Mouse (Mus musculus) intestine, postnatal 0 days (tissue): Measurements from ENCODE around the gene 4931428F04Rik. TPM values are rescaled to one million over a fixed set of nuclear protein-coding genes. Genes with fewer than 3 reads are reported as not detected.

Experiments
- ATAC-seq: fragments of 200-750 bp; cut with Nextera tagmentation; 2 replicates; pipeline ENCODE4 v1.8.0; 2017; ENCODE audit warnings: mild to moderate bottlenecking, moderate TSS enrichment, moderate library complexity
- H3K27ac ChIP-seq: fragments of 300-500 bp; sonication (generic); 2 replicates; pipeline ENCODE4 v1.5.1; 2014; ENCODE audit warnings: mild to moderate bottlenecking, low read depth, low read length, moderate library complexity
- H3K27me3 ChIP-seq: fragments of 300-500 bp; sonication (generic); replicated peaks from 2 replicates; pipeline ENCODE4 v1.6.1; 2014; ENCODE audit warnings: low read length, mixed read lengths; ENCODE audit not compliant: control insufficient read depth, insufficient read depth
- H3K36me3 ChIP-seq: fragments of 300-500 bp; sonication (generic); 2 replicates; pipeline ENCODE4 v1.6.1; 2014; ENCODE audit warnings: mild to moderate bottlenecking, moderate library complexity; ENCODE audit not compliant: control insufficient read depth, insufficient read depth
- H3K4me1 ChIP-seq: fragments of 300-500 bp; sonication (generic); replicated peaks from 2 replicates; pipeline ENCODE4 v1.6.1; 2014; ENCODE audit warnings: antibody characterized with exemption, low read length, mixed read lengths; ENCODE audit not compliant: control insufficient read depth, insufficient read depth
- H3K4me2 ChIP-seq: fragments of 300-500 bp; sonication (generic); replicated peaks from 2 replicates; pipeline ENCODE4 v1.6.1; 2014; ENCODE audit warnings: low read depth, mild to moderate bottlenecking, moderate library complexity
- H3K4me3 ChIP-seq: fragments of 300-500 bp; sonication (generic); 2 replicates; pipeline ENCODE4 v1.5.1; 2014; ENCODE audit warnings: low read depth, low read length
- H3K9ac ChIP-seq: fragments of 300-500 bp; sonication (generic); 2 replicates; pipeline ENCODE4 v1.6.1; 2014; ENCODE audit warnings: mild to moderate bottlenecking, low read depth, low read length
- H3K9me3 ChIP-seq: fragments of 300-500 bp; sonication (generic); 2 replicates; pipeline ENCODE4 v1.6.1; 2016; ENCODE audit warnings: mixed run types; ENCODE audit not compliant: control insufficient read depth
- CTCF ChIP-seq: sonication (generic); IDR thresholded peaks from 2 replicates; pipeline ENCODE4 v1.5.1; 2016; ENCODE audit warnings: low read depth, mild to moderate bottlenecking, control low read depth, antibody characterized with exemption, moderate library complexity
- WGBS: fragments of 180-500 bp; shearing (Covaris S2); extraction: QIAGEN DNeasy Blood & Tissue Kit; methylation state at CpG from one replicate; pipeline ENCODE4 v1.1.7; 2014; 5-methylcytosine and 5-hydroxymethylcytosine counted together
- polyA plus RNA-seq: library from polyadenylated mRNA; unstranded; fragments of >200 nt; fragmentation: Nextera tagmentation; extraction: Ambion mirVana; gene quantifications from 2 replicates; pipeline ENCODE4 v1.2.1, GENCODE M21; 2015

4931428F04Rik gene
- polyA plus RNA-seq, 1 experiment from 2014 or later: 1.5 TPM

DNA sequence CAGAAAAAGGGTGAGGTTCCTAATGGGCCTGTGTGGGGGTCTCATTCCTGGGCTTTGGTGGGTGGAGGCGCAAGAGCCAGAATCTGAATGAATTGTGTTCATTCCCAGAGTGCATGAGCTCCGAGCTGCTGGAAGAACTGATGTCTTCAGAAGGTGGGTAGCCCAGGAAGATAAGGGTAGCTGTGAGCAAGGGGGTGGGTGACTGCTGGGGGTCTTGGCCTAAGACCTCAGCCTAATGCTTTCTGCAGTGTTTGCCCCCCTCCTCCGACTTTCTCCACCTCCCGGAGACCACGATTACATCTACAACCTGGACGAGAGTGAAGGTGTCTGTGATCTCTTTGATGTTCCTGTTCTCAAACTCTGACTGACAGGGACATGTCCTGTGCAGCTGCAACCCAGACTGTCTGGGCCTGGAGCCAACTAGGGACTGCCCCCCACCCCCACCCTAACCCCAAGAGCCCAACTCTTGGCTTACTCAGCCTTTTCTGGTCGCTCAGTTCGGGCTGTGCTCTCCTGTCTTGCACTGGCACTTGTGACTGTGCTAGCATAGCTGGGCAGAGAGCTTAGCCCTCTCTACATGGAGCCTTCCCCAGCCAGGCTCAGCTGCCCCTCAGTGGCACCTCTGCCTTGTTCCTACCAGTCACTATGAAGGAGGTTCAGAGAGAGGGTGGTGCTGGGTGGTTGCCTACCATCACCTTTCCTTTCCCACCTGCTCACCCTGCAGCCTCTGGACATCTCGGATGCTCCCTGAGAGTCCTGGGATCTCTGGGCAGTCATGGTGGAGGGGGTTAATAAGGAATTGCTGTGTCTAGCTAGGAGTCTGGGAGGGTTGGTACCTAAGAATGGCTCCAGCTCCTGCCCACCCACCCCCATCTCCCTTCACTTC is 14.9 kb upstream of the 4931428F04Rik start:
- TF ChIP-seq CTCF: no peak
- H3K4me2 ChIP-seq: no peak overlapping the region; the same call in 1 of the 2 replicates
- ATAC-seq: no peak
- H3K27me3 ChIP-seq: no peaks in the 10 kb centered on the region
- H3K4me1 ChIP-seq: peaks cover 4% of the 10 kb centered on the region; the same call in 1 of the 2 replicates
- H3K9ac ChIP-seq: 0 out of 2 replicates have a peak overlapping the region, but pooled peaks have one; percentile 65
- peaks cover 62% of the 10 kb centered on the region for H3K36me3 ChIP-seq
- no peak overlapping the region for H3K4me3 ChIP-seq
- WGBS: 53% methylated on average over 9 of the region's 9 CpGs
- peak overlapping the region; percentile 68 for H3K27ac ChIP-seq
- H3K9me3 ChIP-seq: no peaks in the 10 kb centered on the region

DNA sequence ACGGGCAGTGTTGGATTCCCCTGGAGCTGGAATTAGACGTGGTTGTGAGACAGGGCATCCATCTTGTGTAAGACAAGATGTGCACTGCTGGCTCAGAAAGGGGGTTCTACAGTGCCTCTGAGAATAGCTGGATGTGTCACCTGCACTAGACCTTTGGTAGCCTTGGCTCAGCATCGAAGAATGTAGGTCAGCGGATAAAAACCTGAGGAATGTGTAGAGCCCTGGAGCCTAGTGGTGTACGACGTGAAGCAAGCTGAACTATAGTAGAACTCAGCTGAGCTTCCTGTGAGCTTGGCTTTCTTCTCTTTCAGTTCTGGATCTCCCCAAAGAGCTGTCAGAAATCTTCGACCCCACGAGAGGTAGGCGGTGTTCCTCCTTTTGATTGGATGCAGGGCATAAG is 14.2 kb upstream of the 4931428F04Rik start:
- Histone ChIP-seq H3K27ac (peak overlapping the region; percentile 41; the same call in 1 of the 2 replicates), H3K4me3 (no peak overlapping the region), H3K27me3 (no peaks in the 10 kb centered on the region), H3K9ac (no peak overlapping the region), H3K4me1 (peaks cover 4% of the 10 kb centered on the region; the same call in 1 of the 2 replicates), H3K4me2 (no peak overlapping the region), H3K36me3 (peaks cover 56% of the 10 kb centered on the region), H3K9me3 (no peaks in the 10 kb centered on the region)
- no peak for ATAC-seq
- TF ChIP-seq CTCF: no peak
- WGBS: 73% methylated on average over 9 of the region's 9 CpGs

DNA sequence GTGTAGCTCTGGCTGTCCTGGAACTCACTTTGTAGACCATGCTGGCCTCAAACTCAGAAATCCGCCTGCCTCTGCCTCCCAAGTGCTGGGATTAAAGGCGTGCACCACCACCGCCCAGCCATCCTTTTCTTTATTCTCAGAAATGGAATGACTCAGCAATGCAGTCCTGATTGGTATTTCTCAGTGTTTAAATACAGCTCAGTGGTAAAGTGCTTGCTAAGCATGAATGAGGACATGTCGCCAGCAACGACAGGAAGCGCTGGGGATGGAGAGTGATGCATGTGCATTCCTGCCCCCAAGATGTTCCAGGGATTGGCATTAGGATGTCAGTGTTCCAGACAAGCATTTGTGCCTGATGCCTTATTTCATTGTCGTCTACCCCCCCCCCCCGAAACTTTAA is 13.7 kb upstream of the 4931428F04Rik start:
- 68% methylated on average over 8 of the region's 8 CpGs for WGBS
- H3K4me1 ChIP-seq: peaks cover 6% of the 10 kb centered on the region; the same call in 1 of the 2 replicates
- H3K4me2 ChIP-seq: no peak overlapping the region

DNA sequence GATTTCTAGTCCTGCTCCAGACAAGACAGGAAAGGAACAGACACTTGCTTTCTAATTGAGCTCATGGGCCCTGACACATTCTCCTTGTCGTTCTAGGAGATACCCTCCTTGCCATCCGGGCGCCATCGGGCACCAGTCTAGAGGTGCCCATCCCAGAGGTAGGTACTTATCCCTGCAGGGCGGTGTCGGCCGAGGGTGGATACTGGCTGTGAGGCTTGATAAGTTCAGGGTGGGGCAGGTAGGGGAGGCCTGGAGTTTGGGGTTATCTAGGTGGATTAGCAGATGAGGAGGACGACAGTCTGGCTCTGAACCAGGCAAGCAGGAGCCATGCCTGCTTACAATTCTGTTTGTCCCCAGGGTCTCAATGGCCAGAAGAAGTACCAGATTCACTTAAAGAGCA is 10.3 kb upstream of the 4931428F04Rik start:
- no peak overlapping the region for H3K4me3 ChIP-seq

More for the DNA sequence above, 13.7 kb upstream of the 4931428F04Rik start:
- no peaks in the 10 kb centered on the region for H3K27me3 ChIP-seq
- H3K4me3 ChIP-seq: no peak overlapping the region
- peaks cover 51% of the 10 kb centered on the region for H3K36me3 ChIP-seq
- H3K9ac ChIP-seq: no peak overlapping the region
- H3K27ac ChIP-seq: no peak overlapping the region
- no peaks in the 10 kb centered on the region for H3K9me3 ChIP-seq
- no peak for TF ChIP-seq CTCF
- ATAC-seq: no peak

DNA sequence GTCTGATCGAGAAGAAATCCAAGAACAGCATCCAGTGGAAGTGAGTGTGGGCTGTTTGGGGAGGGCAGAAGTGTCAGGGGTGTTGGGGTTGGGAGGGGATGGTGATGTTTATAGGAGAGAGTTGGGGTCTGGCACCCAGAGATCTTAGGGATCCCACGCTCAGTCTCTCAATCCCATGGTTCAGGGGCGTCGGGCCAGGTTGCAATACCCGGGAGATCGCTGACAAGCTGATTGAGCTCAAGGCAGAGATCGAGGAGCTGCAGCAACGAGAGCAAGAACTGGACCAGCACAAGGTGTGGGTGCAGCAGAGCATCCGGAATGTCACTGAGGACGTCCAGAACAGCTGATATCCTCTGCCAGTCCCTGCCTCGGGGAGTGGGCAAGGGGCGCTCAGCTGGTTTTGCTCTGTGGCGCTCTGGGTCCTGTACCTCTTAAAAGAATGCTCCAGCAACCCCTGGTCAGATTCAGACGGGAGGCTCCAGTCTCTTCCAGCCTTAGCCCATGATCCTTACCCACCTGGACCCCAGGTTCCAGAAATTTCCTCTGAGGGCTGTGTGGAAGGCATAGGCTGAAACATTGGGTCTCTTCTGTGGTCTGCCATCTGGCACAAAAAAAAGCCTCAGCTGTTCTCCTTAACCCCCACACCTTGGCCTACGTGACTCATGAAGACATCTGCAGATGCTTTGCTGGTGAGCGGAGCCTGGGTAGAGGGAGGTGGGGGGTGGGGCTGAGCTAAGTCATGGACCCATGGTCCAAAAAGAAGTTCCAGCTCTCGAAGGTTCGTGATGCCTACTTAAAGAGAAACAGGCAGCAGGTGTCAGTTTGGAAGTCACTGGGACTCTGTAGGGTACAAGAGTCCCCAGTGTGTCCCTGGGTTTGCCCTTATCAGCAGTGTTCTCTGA is 8.9 kb upstream of the 4931428F04Rik start:
- ATAC-seq: no peak
- Histone ChIP-seq H3K4me2 (peak overlapping the region; percentile 85), H3K36me3 (peaks cover 28% of the 10 kb centered on the region), H3K9ac (peak overlapping the region; percentile 84), H3K4me1 (peaks cover 2% of the 10 kb centered on the region; the same call in 1 of the 2 replicates), H3K27ac (0 out of 2 replicates have a peak overlapping the region, but pooled peaks have one; percentile 62), H3K4me3 (peak overlapping the region; percentile 95), H3K27me3 (no peaks in the 10 kb centered on the region), H3K9me3 (no peaks in the 10 kb centered on the region)
- TF ChIP-seq CTCF: no peak
- 42% methylated on average over 18 of the region's 18 CpGs for WGBS

More for the DNA sequence above, 10.3 kb upstream of the 4931428F04Rik start:
- peaks cover 36% of the 10 kb centered on the region for H3K36me3 ChIP-seq
- H3K9ac ChIP-seq: no peak overlapping the region
- no peak for TF ChIP-seq CTCF
- H3K27ac ChIP-seq: no peak overlapping the region
- no peak for ATAC-seq
- no peaks in the 10 kb centered on the region for H3K27me3 ChIP-seq
- H3K4me2 ChIP-seq: no peak overlapping the region
- H3K4me1 ChIP-seq: peaks cover 2% of the 10 kb centered on the region
- no peaks in the 10 kb centered on the region for H3K9me3 ChIP-seq
- WGBS: 73% methylated on average over 8 of the region's 8 CpGs
